Mouse (Mus musculus) lung, adult 2 months (tissue): ENCODE data around the gene Lctl.

Source experiments
- CTCF ChIP-seq: fragments of 200-500 bp; IDR thresholded peaks from 2 replicates; pipeline ENCODE4 v1.5.1; 2011; ENCODE audit warnings: mild to moderate bottlenecking, low read length, control low read depth; ENCODE audit not compliant: insufficient read depth
- POLR2A ChIP-seq: fragments of 200-500 bp; IDR thresholded peaks from 2 replicates; pipeline ENCODE4 v1.6.1; 2011; ENCODE audit warnings: low read depth, mild to moderate bottlenecking, control low read depth, low read length, borderline replicate concordance; ENCODE audit errors: extremely low read depth

DNA sequence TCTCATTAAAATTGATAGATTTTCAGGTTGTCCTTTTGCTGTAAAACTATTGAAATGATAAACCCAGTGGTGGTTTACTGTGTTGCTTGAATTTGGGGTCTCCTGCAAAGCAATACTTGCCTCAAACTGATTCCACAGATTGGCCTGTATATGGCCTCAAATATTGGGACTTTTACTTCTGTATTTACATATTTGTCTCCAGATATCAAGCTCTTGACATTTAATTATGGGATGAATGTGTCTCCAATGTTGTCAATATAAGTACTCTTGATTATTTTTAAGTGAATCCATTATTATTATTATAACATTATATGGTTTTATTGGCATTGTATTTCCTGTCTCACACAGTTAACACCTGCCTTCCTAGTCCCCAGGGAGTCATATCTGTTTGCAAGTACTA, 57.4 kb downstream of the Lctl start:
- TF ChIP-seq CTCF, result no peak
- no peak for TF ChIP-seq POLR2A
